Comparison of ENCODE assay signal across 33 mouse cellular contexts in genomic region chr13:118658031-118658430, GRCm38 (mm10). TPM values are rescaled to one million over a fixed set of nuclear protein-coding genes. Genes with fewer than 3 reads are reported as not detected.
DNase-seq lines count a peak whose midpoint lies in the region; ATAC-seq lines count a peak whose summit lies in the region.
"Had no signal": no experiment of that assay in that cellular context is flagged by ENCODE, and none has a peak within 500 bp of the region (broad histone marks: within the 10 kb centered on the region; RNA-seq: fewer than 3 reads in every experiment).

No protein-coding gene starts in this region.

- H3K4me1 ChIP-seq in intestine, embryonic 16.5 days (ENCODE audit: control insufficient read depth, insufficient read depth, low read length), result no peaks in the 10 kb centered on the region
- no peaks in the 10 kb centered on the region for H3K4me1 ChIP-seq in forebrain, embryonic 13.5 days
- H3K4me1 ChIP-seq: embryonic facial prominence, embryonic 15.5 days; hindbrain, embryonic 13.5 days; neural tube, embryonic 15.5 days had no signal

- H3K4me2 ChIP-seq in intestine, embryonic 16.5 days (ENCODE audit: low read depth, low read length), result 0 out of 2 replicates have a peak overlapping the region, but pooled peaks have one; percentile 19
- H3K4me2 ChIP-seq in forebrain, embryonic 13.5 days, result no peak overlapping the region
- H3K4me2 ChIP-seq: embryonic facial prominence, embryonic 15.5 days; heart, embryonic 11.5 days; hindbrain, embryonic 13.5 days; neural tube, embryonic 15.5 days had no signal

- no peaks in the 10 kb centered on the region for H3K36me3 ChIP-seq in intestine, embryonic 16.5 days (ENCODE audit: control insufficient read depth, insufficient read depth, low read length)
- no peaks in the 10 kb centered on the region for H3K36me3 ChIP-seq in forebrain, embryonic 13.5 days (ENCODE audit: poor library complexity, severe bottlenecking)
- H3K36me3 ChIP-seq: embryonic facial prominence, embryonic 10.5 days; embryonic facial prominence, embryonic 15.5 days; hindbrain, embryonic 13.5 days; neural tube, embryonic 15.5 days had no signal

- peak; percentile 34 for ATAC-seq in intestine, embryonic 16.5 days
- ATAC-seq in forebrain, embryonic 13.5 days, result no peak
- ATAC-seq: activated CD4-positive, CD25-positive, alpha-beta regulatory T cell, adult 4 months; forebrain, embryonic 14.5 days had no signal

- H3K4me3 ChIP-seq in intestine, embryonic 16.5 days (ENCODE audit: low read length), result peak overlapping the region; percentile 6
- no peak overlapping the region for H3K4me3 ChIP-seq in forebrain, embryonic 13.5 days
- H3K4me3 ChIP-seq: embryonic facial prominence, embryonic 10.5 days; embryonic facial prominence, embryonic 15.5 days; hindbrain, embryonic 13.5 days; neural tube, embryonic 15.5 days had no signal

- no peaks in the 10 kb centered on the region for H3K9me3 ChIP-seq in intestine, embryonic 16.5 days (ENCODE audit: control insufficient read depth, low read length)
- no peaks in the 10 kb centered on the region for H3K9me3 ChIP-seq in forebrain, embryonic 13.5 days (replicated peaks)
- H3K9me3 ChIP-seq: embryonic facial prominence, embryonic 10.5 days; embryonic facial prominence, embryonic 15.5 days; hindbrain, embryonic 13.5 days; neural tube, embryonic 15.5 days had no signal

- 72% methylated on average over 2 of the region's 2 CpGs for WGBS in intestine, embryonic 16.5 days
- WGBS in forebrain, embryonic 13.5 days, result 93% methylated on average over 2 of the region's 2 CpGs

- no peak overlapping the region for H3K27ac ChIP-seq in intestine, embryonic 16.5 days (ENCODE audit: low read length)
- H3K27ac ChIP-seq in forebrain, embryonic 13.5 days, result no peak overlapping the region
- H3K27ac ChIP-seq: embryonic facial prominence, embryonic 10.5 days; embryonic facial prominence, embryonic 15.5 days; hindbrain, embryonic 13.5 days; liver, embryonic 14.5 days; macrophage; neural tube, embryonic 15.5 days; stomach, postnatal 0 days had no signal

- no peaks in the 10 kb centered on the region for H3K27me3 ChIP-seq in intestine, embryonic 16.5 days (replicated peaks; ENCODE audit: control insufficient read depth, insufficient read depth, low read length)
- no peaks in the 10 kb centered on the region for H3K27me3 ChIP-seq in forebrain, embryonic 13.5 days
- H3K27me3 ChIP-seq: embryonic facial prominence, embryonic 15.5 days; hindbrain, embryonic 13.5 days; neural tube, embryonic 15.5 days had no signal

- H3K9ac ChIP-seq in intestine, embryonic 16.5 days (ENCODE audit: low read depth, low read length), result no peak overlapping the region
- no peak overlapping the region for H3K9ac ChIP-seq in forebrain, embryonic 13.5 days
- H3K9ac ChIP-seq: embryonic facial prominence, embryonic 15.5 days; hindbrain, embryonic 13.5 days; liver, embryonic 14.5 days; neural tube, embryonic 15.5 days had no signal

- peak; percentile 54 for DNase-seq in kidney, adult 9 months
- DNase-seq in kidney, postnatal 14 days, result no peak
- peak; percentile 14 to 39 for DNase-seq in kidney, postnatal 25 days
- no peak for DNase-seq in heart, postnatal 10 days
- DNase-seq: adrenal gland, adult 8-10 months; B cell, adult 2 months; cerebellum, adult 2 months; gastrocnemius, postnatal 25 days; heart, adult 18-20 months; heart, postnatal 4 days; layer of hippocampus, adult 9-11 months; liver; lung, adult 2 months; lung, postnatal 10 days; midbrain, embryonic 14.5 days; retina, postnatal 1 day; right cerebral cortex, postnatal 14 days; spleen, adult 18-20 months; thymus, adult 18-20 months; thymus, postnatal 4 days had no signal

- intact Hi-C loops in heart, postnatal 10 days (cut with DNase I), result no loop called here

RNA-seq across cellular contexts. Expression of gene Fgf10, which starts 11.6 kb away (rescaled TPM):
- 2.0 and 2.4 TPM in 2 replicates for polyA plus RNA-seq in intestine, embryonic 16.5 days (2015; fragmentation: Nextera tagmentation; extraction: Ambion mirVana)
- 0.19 and 0.26 TPM in 2 replicates for polyA plus RNA-seq in forebrain, embryonic 13.5 days (2015; fragmentation: Nextera tagmentation; extraction: Ambion mirVana)
- total RNA-seq in heart, postnatal 10 days (2021), result under 1 TPM; 0.27 to 0.43 TPM
- total RNA-seq: megakaryocyte-erythroid progenitor cell, adult 5-6 weeks had no signal
- polyA plus RNA-seq: activated CD4-positive, CD25-positive, alpha-beta regulatory T cell, adult 4 months; macrophage had no signal

Comparison
In these comparisons a context has a peak if more than half of its experiments do, and no peak if none do; other contexts are left out.
1. DNase-seq: peak in kidney, adult 9 months (single experiment) and kidney, postnatal 25 days (2 of 2); none in kidney, postnatal 14 days (single experiment) and heart, postnatal 10 days (0 of 2).